Mouse (Mus musculus): ENCODE measurements around the gene Adssl1.

DNA sequence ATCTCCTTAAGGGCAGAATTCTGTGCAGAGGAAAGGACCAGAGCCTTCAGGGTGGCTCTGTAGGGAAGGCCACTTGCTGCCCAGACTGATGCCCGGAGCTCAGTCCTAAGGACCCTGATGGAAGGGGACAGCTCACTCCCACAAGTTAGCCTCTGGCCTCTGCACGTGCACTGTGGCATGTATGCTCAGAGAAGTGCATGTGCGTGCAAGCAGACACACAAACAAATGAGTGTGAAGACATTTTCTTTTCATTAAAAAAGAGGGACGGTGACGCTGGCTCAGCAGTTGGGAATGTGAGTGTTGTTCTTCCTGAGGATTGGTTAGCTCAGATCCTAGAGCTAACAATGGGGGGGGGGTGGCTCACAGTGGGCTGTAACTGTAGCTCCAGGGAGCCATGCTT is 40.4 kb upstream of the Adssl1 start:
- TF ChIP-seq CTCF (IDR thresholded peaks at IDR 0.05): no peak
- TF ChIP-seq EP300 (IDR thresholded peaks at IDR 0.05): no peak
